Mouse (Mus musculus) gastrocnemius, postnatal 4 days (tissue): ENCODE results near the gene Lemd1. TPM values are rescaled to one million over a fixed set of nuclear protein-coding genes. Genes with fewer than 3 reads are reported as not detected.

Source experiments
- DNase-seq, 2 experiments: peaks; one replicate each; pipeline ENCODE4 v3.0.0; 2021 to 2022; ENCODE audit warnings: low spot score in 2 of 2, mixed read lengths in 2 of 2
- total RNA-seq, 2 experiments: library from RNA; stranded (reverse); gene quantifications; 2 replicates each; pipeline ENCODE4 v1.2.3; 2021

Lemd1 gene
- total RNA-seq, 2 experiments from 2014 or later: 0.62 to 0.64 TPM

DNA sequence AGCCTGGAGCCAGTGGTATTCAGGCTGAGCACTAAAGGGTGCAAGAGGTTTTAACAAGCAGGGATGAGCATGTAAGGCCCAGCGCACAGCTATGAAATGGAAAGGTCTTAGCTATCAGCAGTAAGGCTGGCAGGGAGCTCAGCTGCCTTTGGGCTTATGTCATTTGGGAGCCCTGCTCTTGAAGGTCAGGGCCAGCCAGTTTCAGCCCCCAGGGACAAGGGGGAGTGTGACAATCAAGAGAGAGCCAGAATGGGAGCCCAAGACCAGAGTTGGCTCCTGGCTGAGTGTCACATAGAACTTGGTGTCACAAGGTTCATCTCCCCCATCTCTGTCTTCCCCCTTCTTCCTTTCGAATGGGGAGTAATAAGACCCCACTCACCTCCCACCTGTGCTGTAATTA, 96.2 kb downstream of the Lemd1 start:
- no peak for DNase-seq

DNA sequence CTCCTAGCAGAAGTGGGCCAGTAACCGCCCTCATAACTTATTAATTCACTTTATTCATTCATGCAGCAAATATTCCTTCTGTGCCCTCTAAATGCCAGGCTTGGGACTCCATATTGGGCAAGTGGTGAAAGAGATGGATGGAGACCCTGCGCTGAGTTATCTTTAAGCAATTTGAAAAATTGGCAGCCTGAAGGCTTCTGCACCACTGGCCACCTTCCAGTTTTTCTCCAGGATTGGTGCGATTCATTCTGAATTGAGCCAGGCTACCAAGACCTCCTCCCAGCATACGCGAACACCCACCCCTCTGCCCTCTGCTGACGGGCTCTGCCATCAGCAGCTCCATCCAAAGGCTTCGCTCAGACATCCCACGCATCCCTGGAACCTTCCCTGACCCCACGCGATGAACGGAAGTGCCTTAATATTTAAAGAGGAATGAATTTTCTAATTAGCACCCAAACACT, 96.8 kb downstream of the Lemd1 start:
- DNase-seq: no peak

DNA sequence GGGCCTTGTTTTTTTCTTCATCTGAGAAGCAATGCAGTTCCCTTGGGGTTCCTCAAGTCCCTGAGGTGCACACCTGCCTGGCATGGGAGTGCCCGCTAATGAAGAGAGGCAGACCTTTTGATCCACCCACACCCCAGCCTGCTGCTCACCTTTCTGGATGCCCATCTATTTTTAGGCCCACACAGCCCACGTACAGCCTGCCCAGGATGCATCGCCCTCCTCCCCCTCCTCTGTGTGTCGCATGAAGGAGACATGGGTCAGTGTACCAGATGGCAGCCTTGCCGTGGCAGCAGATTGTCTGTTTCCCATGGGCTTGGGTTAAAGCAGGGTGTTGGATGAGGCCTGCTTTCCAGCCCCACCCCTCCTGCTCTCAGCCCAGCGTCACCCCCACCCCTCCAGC, 98.7 kb downstream of the Lemd1 start:
- DNase-seq: no peak

- peak in 1 of 2 experiments; percentile 28 for DNase-seq
Measured at GRCm38 (mm10) chr1:132290921-132291675, 99.9 kb downstream of the Lemd1 start.

- DNase-seq: no peak
Measured at GRCm38 (mm10) chr1:132291706-132292105, 100.5 kb downstream of the Lemd1 start.

DNA sequence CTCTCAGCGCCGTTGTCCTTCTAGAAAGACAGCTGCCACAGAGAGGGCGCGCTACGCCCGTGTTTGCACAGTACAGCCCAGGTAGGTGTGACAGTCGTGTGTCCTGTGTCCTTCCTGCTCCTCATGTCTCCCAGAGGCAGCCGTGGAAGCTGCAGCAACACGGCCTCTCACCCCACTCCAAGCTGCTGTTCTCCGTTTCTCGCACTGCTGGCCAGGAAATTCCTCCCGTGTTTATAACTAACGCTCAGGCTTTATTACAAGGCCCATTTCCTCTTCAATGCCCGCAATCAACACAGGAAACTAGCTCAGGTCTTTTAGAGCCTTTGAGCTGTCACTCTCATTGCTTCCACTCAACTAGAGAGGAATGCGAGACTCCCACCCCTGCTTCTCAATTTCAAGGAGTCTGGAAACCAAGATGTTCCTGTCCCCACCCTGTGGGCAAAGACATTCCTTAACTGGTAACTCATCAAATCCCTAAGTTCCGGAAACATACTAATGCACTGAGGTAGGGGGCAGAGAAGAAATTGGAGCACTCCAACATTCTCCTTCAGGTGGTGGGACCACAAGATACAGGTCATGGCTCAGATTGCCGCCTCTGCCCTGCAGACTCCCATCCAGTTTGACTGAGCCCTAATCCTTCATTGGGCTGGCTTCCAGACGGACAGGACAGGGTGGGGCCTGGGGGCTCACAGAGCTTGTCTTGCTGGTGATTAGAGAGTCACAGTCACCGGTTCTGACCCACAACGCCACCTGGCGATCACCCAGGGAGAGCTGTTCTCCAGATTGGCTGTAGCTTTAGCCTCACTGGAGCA, 101.3 kb downstream of the Lemd1 start:
- no peak for DNase-seq

- no peak for DNase-seq
Measured at GRCm38 (mm10) chr1:132295506-132295905, 104.3 kb downstream of the Lemd1 start.

DNA sequence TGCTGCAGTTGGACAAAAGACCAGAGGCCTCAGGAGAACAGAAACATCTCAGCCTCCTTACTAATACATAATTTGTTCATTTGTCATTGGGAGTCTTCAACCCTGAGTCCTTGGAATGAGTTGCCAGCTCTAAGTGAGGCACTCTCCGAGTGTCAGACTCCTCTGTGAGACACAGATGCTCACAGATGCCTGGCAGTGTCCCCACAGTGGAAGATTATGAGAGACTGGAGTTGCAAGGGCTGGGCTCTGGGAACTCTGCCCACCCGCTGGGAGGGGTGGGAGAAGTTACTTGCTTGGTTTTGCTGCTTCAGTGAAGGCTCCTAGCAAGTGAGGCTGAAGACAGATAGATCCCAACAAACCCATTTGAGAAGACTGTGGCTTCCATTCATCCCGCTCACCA, 104.8 kb downstream of the Lemd1 start:
- peak; percentile 45 to 72 for DNase-seq

GRCm38 (mm10) chr1:132298425-132298800, 107.2 kb downstream of the Lemd1 start, which contains the start of gene Klhdc8a:
Gene Klhdc8a, plus strand, starts transcription at chr1:132298626.
- DNase-seq: peak; percentile 36 to 51

DNA sequence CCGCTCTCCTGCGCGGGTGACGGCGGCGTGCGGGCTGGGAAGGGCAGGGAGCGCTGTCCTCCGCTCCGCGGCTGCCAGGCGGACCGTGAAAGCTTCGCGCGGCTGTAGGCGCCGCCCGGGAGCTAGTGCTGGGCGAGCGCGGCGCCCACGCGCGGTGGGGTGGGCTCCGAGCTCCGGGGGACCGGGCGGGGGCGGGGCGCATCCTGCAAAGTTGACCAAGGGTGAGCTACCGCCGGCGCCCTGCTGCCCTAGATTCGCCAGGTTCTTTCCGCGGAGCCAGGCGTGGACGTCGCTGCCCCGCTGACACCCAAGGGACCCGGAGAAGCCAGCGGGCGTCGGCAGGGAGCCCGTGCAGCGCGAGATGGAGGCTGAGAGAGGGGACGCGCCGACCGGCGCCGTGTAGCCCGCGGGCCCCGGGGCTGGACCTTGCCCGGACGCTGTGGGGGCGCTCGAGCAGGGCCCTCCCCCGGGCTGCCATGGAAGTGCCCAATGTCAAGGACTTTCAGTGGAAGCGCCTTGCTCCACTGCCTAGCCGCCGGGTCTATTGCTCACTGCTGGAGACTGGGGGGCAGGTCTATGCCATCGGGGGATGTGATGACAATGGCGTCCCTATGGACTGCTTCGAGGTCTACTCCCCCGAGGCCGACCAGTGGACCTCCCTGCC, 107.7 kb downstream of the Lemd1 start:
- peak in 1 of 2 experiments; percentile 48 for DNase-seq

GRCm38 (mm10) chr1:132299744-132300143, 108.5 kb downstream of the Lemd1 start:
- no peak for DNase-seq

DNA sequence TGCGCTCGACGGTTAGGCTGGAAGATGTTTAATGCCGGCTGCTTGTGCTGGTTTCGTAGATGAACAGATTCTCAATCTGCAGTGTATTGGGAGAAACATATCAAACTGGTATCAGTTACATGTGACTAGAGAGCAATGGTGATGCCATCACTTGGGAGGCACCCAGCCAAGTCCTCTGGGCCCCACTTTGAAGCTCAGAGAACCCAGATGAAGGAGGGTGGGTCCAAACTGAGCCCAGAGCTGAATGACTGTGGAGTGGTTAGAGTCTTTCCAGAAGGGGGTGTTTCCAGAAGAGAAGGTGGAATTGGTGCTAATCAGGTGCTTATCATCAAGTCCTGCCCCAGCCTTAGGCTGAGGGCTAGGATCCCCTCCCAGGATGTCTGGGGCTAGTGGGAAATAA, 110.0 kb downstream of the Lemd1 start:
- DNase-seq: no peak

DNA sequence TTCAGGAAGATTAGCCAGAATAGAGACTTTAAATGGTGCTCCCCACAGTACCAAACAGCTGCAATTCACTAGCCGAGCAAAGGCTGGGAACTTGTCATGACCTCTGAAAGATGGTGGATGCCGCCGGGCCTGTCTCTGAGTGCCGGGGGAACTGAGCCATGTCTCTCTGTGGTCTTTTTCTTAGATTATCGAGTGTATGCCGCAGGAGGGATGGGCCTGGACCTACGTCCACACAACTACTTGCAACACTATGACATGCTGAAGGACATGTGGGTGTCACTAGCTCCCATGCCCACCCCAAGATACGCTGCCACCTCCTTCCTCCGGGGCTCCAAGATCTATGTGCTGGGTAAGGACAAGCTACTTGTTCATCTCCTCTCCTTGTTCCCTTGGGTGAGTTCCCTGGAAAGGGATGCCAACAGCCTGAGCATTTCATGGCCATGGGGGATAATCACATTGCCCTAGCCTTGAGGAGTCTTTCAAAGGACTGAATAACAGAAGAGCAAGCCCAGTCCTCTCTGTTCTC, 111.2 kb downstream of the Lemd1 start:
- DNase-seq: no peak

DNA sequence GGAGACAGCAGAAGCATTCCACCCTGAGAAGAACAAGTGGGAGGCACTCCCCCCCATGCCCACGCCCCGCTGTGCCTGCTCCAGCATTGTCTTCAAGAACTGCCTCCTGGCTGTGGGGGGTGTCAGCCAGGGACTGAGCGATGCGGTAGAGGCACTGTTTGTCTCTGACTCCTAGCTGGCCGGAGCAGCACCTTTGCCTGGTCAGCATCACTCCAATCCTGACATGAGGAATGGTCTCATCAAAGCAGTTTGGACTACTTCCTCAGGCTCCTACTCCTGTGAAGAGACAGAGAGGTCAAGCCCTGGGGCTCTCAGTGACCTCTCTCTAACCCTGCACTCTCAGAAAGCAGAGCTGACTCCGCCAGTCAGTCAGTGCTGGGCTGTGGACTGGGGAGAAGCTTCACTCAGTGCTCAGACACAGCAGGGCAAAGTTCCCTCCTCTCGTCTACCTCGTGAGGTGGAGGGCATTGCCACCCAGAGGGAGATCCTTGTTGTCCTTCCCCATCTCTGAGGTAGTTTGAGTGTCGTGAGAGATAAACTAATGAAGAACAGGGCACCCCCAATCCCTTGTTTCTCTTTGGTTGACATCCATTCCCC, 113.5 kb downstream of the Lemd1 start:
- no peak for DNase-seq

- DNase-seq: no peak
Measured at GRCm38 (mm10) chr1:132306160-132306559, 114.9 kb downstream of the Lemd1 start.

DNA sequence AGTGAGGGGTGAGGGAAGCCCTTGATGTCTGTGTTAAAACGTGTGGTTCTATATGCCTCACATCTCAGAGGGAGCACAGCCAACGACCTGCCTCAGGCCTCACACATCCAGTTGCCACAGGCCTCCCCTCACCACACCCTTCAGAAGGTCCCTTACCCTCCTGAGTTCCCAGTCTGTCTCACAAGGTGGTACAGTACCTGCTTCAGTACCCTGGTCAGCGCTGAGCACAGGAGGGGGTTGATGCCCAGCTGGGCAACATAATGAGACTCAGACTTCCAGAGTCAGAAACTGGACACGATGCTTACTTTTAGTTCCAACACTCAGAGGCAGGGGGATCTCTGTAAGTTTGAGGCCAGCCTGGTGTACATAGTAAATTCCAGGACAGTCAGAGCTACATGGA, 115.6 kb downstream of the Lemd1 start:
- DNase-seq: no peak

- DNase-seq: no peak
Measured at GRCm38 (mm10) chr1:132307962-132308361, 116.7 kb downstream of the Lemd1 start.

DNA sequence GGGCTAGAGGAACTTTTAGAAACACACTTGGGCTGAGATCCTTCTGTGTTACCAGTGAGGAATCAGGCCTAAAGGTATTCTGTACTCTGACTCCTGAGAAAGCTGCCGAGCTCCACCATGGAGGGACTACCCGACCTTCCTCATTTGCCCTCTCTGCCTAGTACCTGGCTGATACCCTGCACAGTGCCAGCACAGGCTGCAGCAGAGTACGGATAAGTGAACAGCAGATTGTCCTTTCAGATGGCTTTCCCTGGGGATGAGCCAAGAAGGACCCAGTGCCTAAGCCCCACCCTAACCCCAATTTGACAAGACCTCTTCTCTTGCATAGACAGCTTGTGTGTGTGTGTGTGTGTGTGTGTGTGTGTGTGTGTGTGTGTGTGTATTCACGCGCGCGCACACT, 117.4 kb downstream of the Lemd1 start:
- DNase-seq: no peak
